Mouse (Mus musculus) neural tube, embryonic 12.5 days (tissue): ENCODE results near the gene Ehd1. TPM values are rescaled to one million over a fixed set of nuclear protein-coding genes. Genes with fewer than 3 reads are reported as not detected.

Experiments
- ATAC-seq: fragments of 200-750 bp; cut with Nextera tagmentation; 2 replicates; pipeline ENCODE4 v1.8.0; 2017; ENCODE audit warnings: low read depth, mild to moderate bottlenecking, moderate TSS enrichment, moderate library complexity; ENCODE audit not compliant: low FRiP score
- H3K27ac ChIP-seq: fragments of 300-500 bp; sonication (generic); 2 replicates; pipeline ENCODE4 v1.5.1; 2016
- H3K27me3 ChIP-seq: fragments of 300-500 bp; sonication (generic); replicated peaks from 2 replicates; pipeline ENCODE4 v1.6.1; 2016; ENCODE audit warnings: mild to moderate bottlenecking
- H3K36me3 ChIP-seq: fragments of 300-500 bp; sonication (generic); 2 replicates; pipeline ENCODE4 v1.6.1; 2016; ENCODE audit warnings: mild to moderate bottlenecking
- H3K4me1 ChIP-seq: fragments of 300-500 bp; sonication (generic); 2 replicates; pipeline ENCODE4 v1.6.1; 2016
- H3K4me2 ChIP-seq: fragments of 300-500 bp; sonication (generic); replicated peaks from 2 replicates; pipeline ENCODE4 v1.6.1; 2016; ENCODE audit warnings: mild to moderate bottlenecking
- H3K4me3 ChIP-seq: fragments of 300-500 bp; sonication (generic); 2 replicates; pipeline ENCODE4 v1.5.1; 2016
- H3K9ac ChIP-seq: fragments of 300-500 bp; sonication (generic); 2 replicates; pipeline ENCODE4 v1.6.1; 2016; ENCODE audit warnings: mild to moderate bottlenecking
- H3K9me3 ChIP-seq: fragments of 300-500 bp; sonication (generic); 2 replicates; pipeline ENCODE4 v1.6.1; 2016; ENCODE audit warnings: mild to moderate bottlenecking
- WGBS: fragments of 180-500 bp; shearing (Covaris S2); methylation state at CpG from one replicate; pipeline ENCODE4 v1.1.7; 2016; 5-methylcytosine and 5-hydroxymethylcytosine counted together
- microRNA counts: library from miRNA; unstranded; fragments of <30 nt; microRNA quantifications from one replicate; lab custom pipeline; 2017
- microRNA-seq: library from miRNA; unstranded; fragments of <30 nt; microRNA quantifications from one replicate; pipeline ENCODE4, GENCODE M21; 2017
- polyA plus RNA-seq: library from polyadenylated mRNA; unstranded; fragments of >200 nt; fragmentation: Nextera tagmentation; extraction: Ambion mirVana; gene quantifications from 2 replicates; pipeline ENCODE4 v1.2.1, GENCODE M21; 2016

Ehd1 gene
- polyA plus RNA-seq, 1 experiment from 2014 or later: 87.2 TPM

DNA sequence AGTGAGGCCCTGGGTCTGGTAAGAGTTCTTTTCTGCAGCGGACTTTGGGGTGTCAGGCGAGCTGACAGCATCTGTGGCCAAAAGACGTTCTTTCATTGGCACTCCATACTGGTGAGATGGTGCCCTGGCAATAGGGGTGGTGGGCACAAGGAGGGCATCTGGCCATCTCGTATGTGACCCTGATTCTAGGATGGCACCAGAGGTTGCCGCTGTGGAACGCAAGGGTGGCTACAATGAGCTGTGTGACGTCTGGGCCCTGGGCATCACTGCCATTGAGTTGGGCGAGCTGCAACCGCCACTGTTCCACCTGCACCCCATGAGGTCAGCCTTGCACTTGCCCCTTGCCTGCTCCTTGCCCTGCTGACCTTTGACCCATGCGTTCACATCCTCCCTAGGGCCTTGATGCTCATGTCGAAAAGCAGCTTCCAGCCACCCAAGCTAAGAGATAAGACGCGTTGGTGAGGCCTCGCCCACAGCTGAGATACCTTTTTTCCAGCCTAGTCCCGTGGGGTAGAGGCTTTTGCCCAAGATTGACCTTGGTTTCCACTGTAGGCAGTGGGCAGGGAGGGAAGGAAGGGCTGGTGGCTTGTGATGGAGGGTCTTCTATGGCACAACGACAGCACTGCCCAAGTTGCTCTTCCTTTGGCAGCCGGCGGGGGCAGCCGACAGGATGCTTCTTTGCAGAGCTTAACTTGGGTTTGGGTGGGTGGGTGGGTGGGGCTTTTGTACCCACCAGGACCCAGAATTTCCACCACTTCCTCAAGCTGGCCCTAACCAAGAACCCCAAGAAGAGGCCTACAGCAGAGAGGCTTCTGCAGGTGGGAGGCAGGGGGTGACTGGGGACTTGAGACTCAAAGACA is 66.8 kb downstream of the Ehd1 start:
- Histone ChIP-seq H3K27me3 (no peaks in the 10 kb centered on the region), H3K27ac (no peak overlapping the region), H3K4me1 (peaks cover 10% of the 10 kb centered on the region), H3K9ac (no peak overlapping the region), H3K4me2 (no peak overlapping the region), H3K4me3 (no peak overlapping the region), H3K36me3 (peaks cover 75% of the 10 kb centered on the region), H3K9me3 (no peaks in the 10 kb centered on the region)
- no peak for ATAC-seq
- 90% methylated on average over 19 of the region's 19 CpGs for WGBS

DNA sequence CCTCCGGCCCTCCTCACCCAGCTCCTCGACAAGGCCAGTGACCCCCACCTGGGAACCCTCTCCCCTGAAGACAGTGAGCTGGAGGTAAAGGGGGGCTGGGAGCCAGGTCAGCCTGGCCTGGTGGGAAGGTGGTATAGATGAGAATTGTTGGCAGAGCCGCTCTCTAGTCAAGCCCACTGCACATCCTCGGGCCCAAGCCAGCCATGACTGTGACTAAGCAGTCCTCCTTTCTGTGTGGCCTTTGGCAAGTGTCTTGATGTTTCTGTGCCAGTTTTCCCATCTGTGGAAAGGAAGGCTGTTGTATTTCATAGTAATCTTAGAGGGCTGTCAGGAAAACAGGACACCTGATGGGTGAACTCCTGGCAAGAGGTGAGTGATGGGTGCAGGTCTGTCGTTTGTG is 67.5 kb downstream of the Ehd1 start:
- Histone ChIP-seq H3K27me3 (no peaks in the 10 kb centered on the region), H3K4me1 (peaks cover 11% of the 10 kb centered on the region), H3K36me3 (peaks cover 68% of the 10 kb centered on the region), H3K4me3 (no peak overlapping the region), H3K27ac (no peak overlapping the region), H3K9ac (no peak overlapping the region), H3K4me2 (no peak overlapping the region), H3K9me3 (no peaks in the 10 kb centered on the region)
- WGBS: 86% methylated on average over 5 of the region's 5 CpGs
- no peak for ATAC-seq

DNA sequence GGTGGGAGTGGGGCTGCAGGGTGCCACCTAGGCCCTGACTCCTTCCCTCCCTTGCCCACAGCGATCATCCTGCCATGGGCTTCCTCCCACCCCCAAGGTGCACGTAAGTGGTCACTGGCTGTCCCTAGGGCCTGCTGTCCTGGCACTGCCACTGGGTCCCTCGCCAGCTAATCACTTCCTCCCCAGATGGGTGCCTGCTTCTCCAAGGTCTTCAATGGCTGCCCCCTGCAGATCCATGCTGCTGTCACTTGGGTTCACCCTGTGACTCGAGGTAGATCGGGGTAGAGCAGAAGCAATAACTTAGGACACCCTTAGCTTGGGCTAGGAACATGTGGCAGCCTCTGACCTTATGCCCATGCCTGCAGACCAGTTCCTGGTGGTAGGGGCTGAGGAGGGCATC is 69.5 kb downstream of the Ehd1 start:
- ATAC-seq: no peak
- peaks cover 10% of the 10 kb centered on the region for H3K4me1 ChIP-seq
- no peaks in the 10 kb centered on the region for H3K27me3 ChIP-seq
- H3K9ac ChIP-seq: no peak overlapping the region
- no peaks in the 10 kb centered on the region for H3K9me3 ChIP-seq
- no peak overlapping the region for H3K27ac ChIP-seq
- peaks cover 60% of the 10 kb centered on the region for H3K36me3 ChIP-seq
- no peak overlapping the region for H3K4me2 ChIP-seq
- H3K4me3 ChIP-seq: no peak overlapping the region
- 96% methylated on average over 5 of the region's 5 CpGs for WGBS

DNA sequence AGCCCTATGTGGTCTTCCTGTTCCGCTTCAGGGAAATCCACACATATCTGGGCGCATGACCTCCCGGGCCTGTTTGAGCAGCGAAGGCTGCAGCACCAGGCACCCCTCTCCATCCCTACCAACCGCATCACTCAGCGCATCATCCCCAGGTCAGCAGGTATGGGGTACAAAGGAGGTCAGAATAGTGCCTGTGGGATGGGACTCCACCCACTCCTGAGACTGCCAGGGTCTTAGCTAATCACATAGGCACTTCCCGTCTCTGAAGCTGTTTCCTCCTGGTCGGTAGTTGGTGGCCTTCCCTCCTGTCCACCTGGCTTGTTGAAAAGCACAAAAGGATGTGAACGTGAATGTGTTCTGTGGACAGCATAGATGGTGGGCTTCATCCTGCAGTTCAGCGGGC is 70.1 kb downstream of the Ehd1 start:
- H3K27me3 ChIP-seq: no peaks in the 10 kb centered on the region
- H3K4me2 ChIP-seq: no peak overlapping the region
- H3K27ac ChIP-seq: no peak overlapping the region
- H3K4me1 ChIP-seq: peaks cover 5% of the 10 kb centered on the region; the same call in 1 of the 2 replicates
- 91% methylated on average over 10 of the region's 10 CpGs for WGBS
- peaks cover 64% of the 10 kb centered on the region for H3K36me3 ChIP-seq
- H3K9ac ChIP-seq: no peak overlapping the region
- no peaks in the 10 kb centered on the region for H3K9me3 ChIP-seq
- no peak overlapping the region for H3K4me3 ChIP-seq
- ATAC-seq: no peak

DNA sequence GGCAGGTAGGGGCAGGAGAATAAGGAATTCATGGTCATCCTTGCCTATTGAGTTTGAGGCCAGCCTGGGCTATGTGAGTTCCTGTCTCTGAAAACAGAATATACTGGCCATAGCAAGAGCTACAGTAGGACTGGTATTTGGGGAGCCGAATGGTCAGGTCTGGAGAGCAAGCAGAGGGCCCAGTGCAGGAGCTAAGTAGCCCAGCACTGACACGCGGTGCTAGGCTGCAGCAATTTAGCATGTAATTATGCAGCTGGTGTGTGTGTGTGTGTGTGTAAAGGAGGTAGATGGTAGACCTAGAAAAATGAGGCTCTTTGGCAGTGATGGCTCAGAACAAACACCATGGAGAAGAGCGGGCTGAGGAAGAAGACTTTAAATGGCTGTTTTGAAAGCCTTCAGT is 71.1 kb downstream of the Ehd1 start:
- ATAC-seq: no peak
- 91% methylated on average over 4 of the region's 4 CpGs for WGBS
- peaks cover 62% of the 10 kb centered on the region for H3K36me3 ChIP-seq

DNA sequence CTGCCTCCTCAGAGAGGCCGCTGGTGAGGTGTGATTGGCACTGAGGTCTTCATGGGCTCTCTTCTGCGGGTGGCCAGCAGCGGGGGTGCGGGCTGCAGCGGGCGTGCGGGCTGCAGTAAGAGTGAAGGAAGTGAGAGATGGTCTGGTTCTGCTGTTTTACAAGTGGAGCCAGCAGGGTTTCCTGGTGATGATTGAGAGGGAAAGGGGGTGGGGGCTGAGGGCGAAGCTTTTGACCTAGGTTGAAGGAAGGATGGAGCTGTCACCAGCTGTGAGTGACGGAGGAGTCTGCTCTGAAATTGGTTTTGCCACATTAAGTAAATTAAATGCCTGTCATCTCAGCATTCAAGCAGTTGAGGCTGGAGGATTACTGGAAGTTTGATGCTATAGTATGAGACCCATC is 72.2 kb downstream of the Ehd1 start:
- Histone ChIP-seq H3K36me3 (peaks cover 64% of the 10 kb centered on the region), H3K4me3 (no peak overlapping the region), H3K4me2 (no peak overlapping the region), H3K27me3 (no peaks in the 10 kb centered on the region), H3K27ac (0 out of 2 replicates have a peak overlapping the region, but pooled peaks have one; percentile 27), H3K9ac (no peak overlapping the region), H3K4me1 (peaks cover 5% of the 10 kb centered on the region; the same call in 1 of the 2 replicates), H3K9me3 (no peaks in the 10 kb centered on the region)
- no peak for ATAC-seq
- WGBS: 54% methylated on average over 9 of the region's 9 CpGs

More for the DNA sequence above, 71.1 kb downstream of the Ehd1 start:
- H3K4me2 ChIP-seq: no peak overlapping the region
- no peaks in the 10 kb centered on the region for H3K27me3 ChIP-seq
- no peaks in the 10 kb centered on the region for H3K9me3 ChIP-seq
- peaks cover 5% of the 10 kb centered on the region; the same call in 1 of the 2 replicates for H3K4me1 ChIP-seq
- H3K4me3 ChIP-seq: no peak overlapping the region
- no peak overlapping the region for H3K27ac ChIP-seq
- H3K9ac ChIP-seq: no peak overlapping the region

DNA sequence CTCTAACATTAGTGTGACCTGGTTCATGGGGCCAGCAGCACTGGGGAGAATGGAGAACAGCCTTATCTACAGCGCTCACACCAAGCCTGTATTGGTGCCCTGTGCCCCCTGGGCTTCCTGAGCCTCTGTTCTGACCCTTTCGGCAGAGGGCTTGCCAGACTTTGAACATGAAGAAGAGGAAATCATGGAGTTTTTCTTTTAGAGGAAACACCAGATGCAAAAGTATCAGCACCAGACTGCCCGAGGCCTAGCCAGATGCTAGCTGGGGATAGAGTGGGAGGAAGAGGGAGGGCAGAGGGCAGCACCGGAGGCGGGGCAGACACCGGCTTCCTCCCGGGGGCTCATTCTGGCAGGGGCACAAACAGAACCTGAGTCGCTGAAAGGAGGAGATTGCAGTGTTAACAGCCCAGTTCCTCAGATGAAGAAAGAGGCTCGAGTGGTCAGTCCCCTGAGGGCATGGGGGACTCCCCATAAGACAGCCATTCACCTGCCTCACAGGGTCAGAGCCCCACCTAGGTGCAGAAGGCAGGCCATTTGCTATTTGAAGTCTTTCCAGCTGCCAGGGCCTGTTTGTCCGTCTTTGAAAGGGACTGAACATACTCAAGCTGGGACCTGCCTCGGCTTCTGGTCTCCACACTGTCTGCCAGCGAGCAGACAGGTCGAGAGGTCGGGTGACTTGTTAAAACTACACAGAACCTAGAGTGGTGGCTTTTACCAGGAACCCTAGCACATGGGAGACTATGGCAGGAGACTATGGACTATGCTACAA is 72.9 kb downstream of the Ehd1 start:
- no peak overlapping the region for H3K27ac ChIP-seq
- 35% methylated on average over 14 of the region's 14 CpGs for WGBS
- H3K36me3 ChIP-seq: peaks cover 64% of the 10 kb centered on the region
- peaks cover 5% of the 10 kb centered on the region; the same call in 1 of the 2 replicates for H3K4me1 ChIP-seq
- H3K9me3 ChIP-seq: no peaks in the 10 kb centered on the region
- no peak overlapping the region; the same call in 1 of the 2 replicates for H3K9ac ChIP-seq
- H3K27me3 ChIP-seq: no peaks in the 10 kb centered on the region
- no peak overlapping the region for H3K4me3 ChIP-seq
- no peak overlapping the region; the same call in 1 of the 2 replicates for H3K4me2 ChIP-seq
- ATAC-seq: no peak

MicroRNAs encoded within 50 kb of the gene (microRNA counts, 519-probe panel; counts per million panel counts)
- microRNA mmu-miR-192 (lab: Ali Mortazavi, UCI): 342 counts per million, percentile 67 among the panel's probes with 10 or more counts

Small RNA genes within 50 kb of the gene (microRNA-seq; reads per million reads assigned to microRNA genes)
- gene Mir192 (62.5 reads per million, percentile 46 among the genes with 10 or more reads in this experiment), gene Mir194-2 (50.9 reads per million, percentile 43 among the genes with 10 or more reads in this experiment), gene Mir6989 (0.66 reads per million)

Other genes with a start within 250 kb of the Ehd1 start
- gene Syvn1, start 230.1 kb upstream of the Ehd1 start, polyA plus RNA-seq: 33.2 and 35.2 TPM in 2 replicates
- 66.0 and 68.6 TPM in 2 replicates for gene Mrpl49, start 218.9 kb upstream of the Ehd1 start, polyA plus RNA-seq
- 635 and 643 TPM in 2 replicates for gene Fau, start 218.9 kb upstream of the Ehd1 start, polyA plus RNA-seq
- gene Znhit2, start 215.5 kb upstream of the Ehd1 start, polyA plus RNA-seq: 34.3 and 38.2 TPM in 2 replicates
- gene Tm7sf2, start 208.4 kb upstream of the Ehd1 start, polyA plus RNA-seq: 44.3 and 45.9 TPM in 2 replicates
- 79.4 and 80.6 TPM in 2 replicates for gene Vps51, start 199.5 kb upstream of the Ehd1 start, polyA plus RNA-seq
- not detected in 2 replicates for gene Tmem262, start 196.7 kb upstream of the Ehd1 start, polyA plus RNA-seq
- 2.6 and 3.2 TPM in 2 replicates for gene Gm28374, start 194.5 kb upstream of the Ehd1 start, polyA plus RNA-seq
- gene Zfpl1, start 191.8 kb upstream of the Ehd1 start, polyA plus RNA-seq: 72.4 and 75.0 TPM in 2 replicates
- 27.1 and 28.4 TPM in 2 replicates for gene Cdca5, start 191.7 kb upstream of the Ehd1 start, polyA plus RNA-seq
- 0.33 TPM in 1 of 2 replicates, not detected in the other for gene AC131692.1, start 182.3 kb upstream of the Ehd1 start, polyA plus RNA-seq
- gene Naaladl1, start 170.9 kb upstream of the Ehd1 start, polyA plus RNA-seq: 0.63 and 0.82 TPM in 2 replicates
- 53.5 and 59.0 TPM in 2 replicates for gene Sac3d1, start 158.1 kb upstream of the Ehd1 start, polyA plus RNA-seq
- gene Snx15, start 148.4 kb upstream of the Ehd1 start, polyA plus RNA-seq: 40.3 and 42.3 TPM in 2 replicates
- gene Batf2, start 135.7 kb upstream of the Ehd1 start, polyA plus RNA-seq: not detected in 2 replicates
- gene Arl2, start 135.2 kb upstream of the Ehd1 start, polyA plus RNA-seq: 100 and 102 TPM in 2 replicates
- not detected in 2 replicates for gene Majin, start 92.3 kb upstream of the Ehd1 start, polyA plus RNA-seq
- not detected in 2 replicates for gene Gpha2, start 50.3 kb upstream of the Ehd1 start, polyA plus RNA-seq
- gene Ppp2r5b, start 40.9 kb upstream of the Ehd1 start, polyA plus RNA-seq: 77.8 and 82.8 TPM in 2 replicates
- 13.8 and 14.7 TPM in 2 replicates for gene Atg2a, start 35.1 kb upstream of the Ehd1 start, polyA plus RNA-seq
- gene Cdc42bpg, start 29.7 kb downstream of the Ehd1 start, polyA plus RNA-seq: 0.27 and 0.60 TPM in 2 replicates
- gene Men1, start 58.3 kb downstream of the Ehd1 start, polyA plus RNA-seq: 93.3 and 93.5 TPM in 2 replicates
- 16.0 and 18.4 TPM in 2 replicates for gene Map4k2, start 64.4 kb downstream of the Ehd1 start, polyA plus RNA-seq
- gene Sf1, start 87.0 kb downstream of the Ehd1 start, polyA plus RNA-seq: 171 TPM in 2 replicates
- 4.7 and 5.5 TPM in 2 replicates for gene Pygm, start 107.7 kb downstream of the Ehd1 start, polyA plus RNA-seq
- gene Rasgrp2, start 122.6 kb downstream of the Ehd1 start, polyA plus RNA-seq: 26.4 and 28.3 TPM in 2 replicates
- gene Nrxn2, start 142.0 kb downstream of the Ehd1 start, polyA plus RNA-seq: 31.2 and 32.9 TPM in 2 replicates